Mouse (Mus musculus): ENCODE measurements around the gene Olfr1512. TPM values are rescaled to one million over a fixed set of nuclear protein-coding genes. Genes with fewer than 3 reads are reported as not detected.

The Olfr1512 gene
- total RNA-seq, 1 experiment from 2014 or later = not detected

Other genes starting within 250 kb of the Olfr1512 start
- gene Supt16, start 181.8 kb downstream of the Olfr1512 start, total RNA-seq (2017) = 97.9 and 102 TPM in 2 replicates
- gene Chd8, start 121.4 kb downstream of the Olfr1512 start, total RNA-seq (2017) = 155 and 214 TPM in 2 replicates
- 55.7 and 61.0 TPM in 2 replicates for gene Tox4, start 100.0 kb downstream of the Olfr1512 start, total RNA-seq (2017)
- gene Rab2b, start 99.6 kb downstream of the Olfr1512 start, total RNA-seq (2017) = 12.2 and 16.8 TPM in 2 replicates
- gene Mettl3, start 74.0 kb downstream of the Olfr1512 start, total RNA-seq (2017) = 88.0 and 97.4 TPM in 2 replicates
- 0.35 TPM in 1 of 2 replicates, not detected in the other for gene Sall2, start 50.4 kb downstream of the Olfr1512 start, total RNA-seq (2017)
- gene Olfr1513, start 22.8 kb downstream of the Olfr1512 start, total RNA-seq (2017) = not detected in 2 replicates
- gene Olfr1511, start 18.2 kb upstream of the Olfr1512 start, total RNA-seq (2017) = not detected in 2 replicates
- gene Olfr1510, start 35.2 kb upstream of the Olfr1512 start, total RNA-seq (2017) = not detected in 2 replicates
- not detected in 2 replicates for gene Olfr1509, start 63.8 kb upstream of the Olfr1512 start, total RNA-seq (2017)
- gene Olfr1508, start 88.3 kb upstream of the Olfr1512 start, total RNA-seq (2017) = 0.12 TPM in 1 of 2 replicates, not detected in the other
- gene Olfr1507, start 116.6 kb upstream of the Olfr1512 start, total RNA-seq (2017) = not detected in 2 replicates